Mouse (Mus musculus): ENCODE data around the gene Accs.

Gene Accs

DNA sequence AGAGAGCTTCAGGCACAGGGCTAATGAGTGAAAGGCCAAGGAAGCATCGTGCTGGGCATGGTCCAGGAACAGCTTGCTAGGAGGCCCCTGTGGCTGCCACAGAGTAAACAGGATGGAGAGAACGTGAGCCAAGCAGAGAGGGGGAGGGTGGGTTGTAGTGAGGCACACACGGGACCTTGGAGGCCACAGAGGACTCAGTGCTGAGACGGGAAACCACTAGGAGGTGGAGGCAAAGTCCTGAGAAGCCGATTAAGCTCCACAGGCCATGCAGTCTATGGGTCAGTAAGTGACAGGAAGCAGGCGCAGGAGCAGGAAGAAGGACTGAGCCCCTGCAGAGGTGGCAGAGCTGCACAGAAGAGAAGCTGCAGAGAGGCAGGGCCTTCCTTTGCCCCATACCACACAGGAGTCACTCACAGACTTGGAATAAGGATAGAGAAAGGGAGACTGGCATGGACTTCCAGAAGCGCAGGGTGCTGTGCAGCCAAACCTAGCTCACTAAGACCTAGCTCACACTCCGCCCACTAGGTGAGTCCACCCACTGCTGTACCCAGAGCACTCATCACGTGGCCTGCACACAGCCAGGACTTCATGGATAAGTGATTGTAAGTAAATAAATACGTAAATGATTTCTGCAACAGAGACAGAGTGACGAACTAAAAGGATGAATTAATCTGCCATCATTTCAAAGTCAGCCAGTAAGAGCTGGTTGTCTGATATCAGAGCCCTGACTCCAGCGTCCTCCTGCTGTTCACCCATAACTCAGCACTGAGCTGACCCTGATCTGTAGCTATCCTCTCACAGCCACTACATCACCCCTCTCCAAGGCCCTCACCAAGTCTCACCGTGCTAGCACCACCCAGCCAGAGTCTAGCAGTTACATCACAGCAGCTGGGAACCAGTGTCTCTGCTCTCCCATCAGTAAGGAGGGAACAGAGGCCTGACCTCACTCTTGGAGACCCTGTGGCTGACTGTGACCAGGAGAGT, 57.9 kb downstream of the Accs start:
- no peak for DNase-seq (ENCODE audit: low spot score)

DNA sequence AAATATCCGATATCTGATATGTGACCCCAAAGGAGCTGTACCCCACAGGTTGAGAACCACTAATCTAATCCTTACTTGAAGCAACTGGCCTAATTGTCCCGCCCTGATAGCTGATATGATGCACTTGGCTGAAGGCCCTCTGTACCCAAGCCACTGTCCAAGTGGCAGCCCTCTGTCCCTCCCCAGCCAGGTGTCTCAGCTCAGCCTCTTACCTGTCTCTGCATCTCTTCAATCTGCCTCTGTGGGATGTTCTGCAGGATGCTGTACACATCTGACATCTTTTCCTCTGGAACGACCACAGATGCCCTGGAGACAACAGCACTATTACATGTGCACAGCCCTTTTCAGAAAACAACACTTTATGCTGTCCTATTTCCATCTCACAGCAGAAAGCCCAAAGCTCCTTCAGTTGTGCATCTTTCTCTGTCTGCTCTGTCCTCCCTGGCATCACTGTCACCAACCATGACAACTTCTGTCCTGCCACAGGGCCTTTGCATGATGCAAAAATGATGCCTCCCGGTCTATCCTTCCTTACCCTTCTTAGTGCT, 58.9 kb downstream of the Accs start:
- no peak for DNase-seq (ENCODE audit: low spot score)

DNA sequence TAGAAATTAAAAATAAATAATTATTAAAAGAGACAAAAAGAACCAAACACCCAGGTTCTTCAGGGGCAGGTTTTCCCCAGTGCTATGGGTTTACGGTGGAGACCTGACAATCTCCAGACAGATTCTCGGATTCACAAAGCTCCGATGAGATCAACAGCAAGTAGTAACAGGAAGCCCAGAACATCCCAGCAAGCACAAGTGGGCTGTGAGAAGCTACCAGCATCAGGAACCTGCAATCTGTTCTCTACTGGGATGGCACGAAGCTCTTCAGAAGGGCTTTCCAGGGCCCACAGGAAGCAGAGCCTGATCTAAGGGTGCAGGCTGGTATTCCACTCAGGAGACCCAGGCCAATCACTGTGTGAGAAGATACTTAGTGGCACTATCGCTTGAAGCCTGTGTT, 61.2 kb downstream of the Accs start:
- DNase-seq (ENCODE audit: low spot score), result no peak

- peak; percentile 89 for DNase-seq (ENCODE audit: low spot score)
These were observed 63.6 kb downstream of the Accs start for GRCm38 (mm10) chr2:93786175-93786574.

DNA sequence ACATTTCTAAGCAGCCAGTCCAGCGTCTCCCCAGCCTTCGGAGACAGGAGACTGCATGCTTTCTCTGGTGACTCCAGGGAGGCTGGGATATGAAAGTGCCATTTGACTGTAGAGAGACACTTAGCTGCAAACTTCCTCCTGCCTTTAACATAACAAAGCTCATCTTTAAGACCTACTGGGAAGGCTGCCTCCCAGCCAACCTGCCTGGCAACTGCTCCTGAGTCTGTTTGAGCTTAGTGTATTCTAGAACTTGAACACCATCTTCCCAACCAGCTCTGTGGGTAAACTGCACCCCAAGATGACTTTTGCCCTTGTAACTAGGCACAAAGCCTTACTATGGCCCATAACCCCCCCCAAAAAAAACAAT, 64.3 kb downstream of the Accs start:
- DNase-seq (ENCODE audit: low spot score), result no peak

- DNase-seq (ENCODE audit: low spot score), result no peak
These were observed 64.9 kb downstream of the Accs start for GRCm38 (mm10) chr2:93784721-93785431.

DNA sequence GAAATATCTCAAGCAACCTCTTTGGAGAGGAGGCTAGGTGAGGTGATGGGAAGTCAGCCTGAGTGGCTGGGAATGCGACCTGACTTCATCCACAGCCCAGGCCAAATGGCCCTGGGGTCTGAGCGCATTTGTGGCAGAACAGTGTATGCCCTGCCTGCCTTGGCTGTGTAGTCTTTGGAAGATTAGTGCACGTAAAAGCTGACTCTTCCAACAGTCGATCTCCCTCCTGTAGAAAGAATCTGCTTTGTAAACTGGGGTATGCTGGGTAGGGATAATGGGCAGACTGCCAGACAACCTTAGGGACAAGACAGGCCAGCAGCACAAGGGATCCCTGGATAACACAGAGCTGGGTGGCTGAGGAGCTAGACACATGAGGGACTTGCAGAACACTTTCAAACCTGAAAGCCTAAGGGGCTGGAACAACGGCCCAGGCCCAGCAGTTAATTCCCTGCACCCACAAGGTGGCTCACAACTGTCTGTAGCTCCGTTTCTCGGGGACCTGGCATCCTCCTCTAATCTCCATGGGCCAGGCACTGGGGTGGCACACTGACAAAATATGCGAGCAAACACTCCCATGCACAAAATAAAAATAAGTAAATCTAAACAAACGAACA, 65.7 kb downstream of the Accs start:
- DNase-seq (ENCODE audit: low spot score), result no peak
